Mouse (Mus musculus): ENCODE data around the gene Park7.

Park7 gene

DNA sequence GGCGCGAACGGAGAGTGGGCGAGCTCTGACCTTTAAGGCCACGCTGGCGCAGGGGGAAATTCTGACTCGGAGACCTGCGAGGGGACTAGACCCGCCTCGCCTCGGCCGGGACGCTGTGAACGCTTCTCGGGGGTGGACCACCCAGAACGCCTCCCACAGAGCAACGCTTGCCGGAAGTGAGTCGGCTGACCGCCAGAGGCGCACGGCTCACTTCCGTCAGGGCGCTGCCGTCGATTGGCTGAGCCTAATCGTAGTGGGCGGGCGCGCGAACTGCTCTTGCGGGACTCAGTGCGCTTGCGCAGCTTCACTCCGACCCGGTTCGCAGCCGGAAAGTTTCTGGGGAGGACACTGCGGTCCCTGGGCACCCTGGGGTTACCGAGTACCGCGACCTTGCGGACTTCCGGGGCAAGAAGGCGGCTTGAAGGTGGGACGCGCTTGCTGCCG lies at the start of gene Park7, which contains the start of gene Tnfrsf9:
TSS of gene Park7 (minus strand) at position 148 of the 444 bp plus-strand sequence.
TSS of gene Tnfrsf9 (plus strand) at position 273 of the 444 bp plus-strand sequence.
- peak; percentile 95 to 96 for DNase-seq (ENCODE audit: low spot score in 2 of 2)

DNA sequence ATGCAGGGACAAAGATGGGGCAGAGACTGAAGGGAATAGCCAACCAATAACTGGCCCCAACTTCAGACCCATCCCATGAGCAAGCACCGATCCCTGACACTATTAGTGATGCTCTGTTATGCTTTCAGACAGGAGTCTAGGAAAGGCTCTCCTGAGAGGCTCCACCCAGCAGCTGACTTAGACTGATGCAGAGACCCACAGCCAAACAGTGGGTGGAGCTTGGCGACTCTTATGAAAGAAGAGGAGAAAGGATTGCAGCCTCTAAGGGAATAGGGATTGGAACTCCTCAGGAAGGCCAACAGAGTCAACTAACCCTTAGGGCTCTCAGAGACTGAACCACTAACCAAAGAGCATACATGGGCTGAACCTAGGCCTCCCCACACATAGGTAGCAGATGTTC lies 49.5 kb upstream of the Park7 start:
- DNase-seq (ENCODE audit: low spot score in 2 of 2): no peak

DNA sequence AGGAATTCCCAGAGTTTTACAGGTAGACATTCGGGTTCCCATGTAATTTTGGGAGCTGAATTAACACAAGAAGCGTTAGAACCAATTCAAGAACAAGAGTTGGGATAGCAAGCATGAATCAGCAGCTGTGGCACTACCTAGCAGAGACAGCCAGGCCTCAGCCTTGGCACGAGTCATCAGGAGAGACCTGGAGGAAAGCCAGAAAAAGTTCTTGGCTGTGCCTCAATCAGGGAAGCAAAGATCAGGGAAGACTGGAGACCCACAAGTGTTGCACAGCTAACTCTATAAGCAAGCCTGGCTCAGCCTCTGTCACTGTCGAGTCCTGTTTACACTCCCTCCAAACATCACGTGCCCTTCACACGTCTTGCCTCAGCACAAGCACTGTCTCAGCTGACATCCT lies 48.0 kb upstream of the Park7 start:
- no peak for DNase-seq (ENCODE audit: low spot score in 2 of 2)

DNA sequence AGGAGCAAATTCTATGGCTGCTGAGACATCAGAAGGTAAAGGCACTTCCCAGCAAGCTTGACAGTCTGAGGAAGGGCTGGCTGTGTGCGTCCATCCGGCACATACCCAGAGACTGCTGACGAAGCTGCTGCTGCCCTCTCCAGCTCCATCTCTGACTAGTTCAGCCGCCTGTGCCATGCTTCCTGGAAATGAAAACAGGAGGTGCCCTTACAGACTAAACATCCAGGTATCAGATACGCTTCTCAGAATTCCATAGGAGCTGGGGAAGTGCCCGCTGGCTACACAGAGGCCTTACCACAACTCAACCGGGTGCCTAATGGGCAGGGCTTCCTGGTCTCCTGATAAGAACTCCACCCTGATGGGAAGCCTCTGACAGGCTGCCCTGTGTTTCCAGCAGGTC lies 44.3 kb upstream of the Park7 start:
- no peak for DNase-seq (ENCODE audit: low spot score in 2 of 2)

- DNase-seq (ENCODE audit: low spot score in 2 of 2): no peak
Observed at GRCm38 (mm10) chr4:150957106-150957458, 42.8 kb upstream of the Park7 start.

DNA sequence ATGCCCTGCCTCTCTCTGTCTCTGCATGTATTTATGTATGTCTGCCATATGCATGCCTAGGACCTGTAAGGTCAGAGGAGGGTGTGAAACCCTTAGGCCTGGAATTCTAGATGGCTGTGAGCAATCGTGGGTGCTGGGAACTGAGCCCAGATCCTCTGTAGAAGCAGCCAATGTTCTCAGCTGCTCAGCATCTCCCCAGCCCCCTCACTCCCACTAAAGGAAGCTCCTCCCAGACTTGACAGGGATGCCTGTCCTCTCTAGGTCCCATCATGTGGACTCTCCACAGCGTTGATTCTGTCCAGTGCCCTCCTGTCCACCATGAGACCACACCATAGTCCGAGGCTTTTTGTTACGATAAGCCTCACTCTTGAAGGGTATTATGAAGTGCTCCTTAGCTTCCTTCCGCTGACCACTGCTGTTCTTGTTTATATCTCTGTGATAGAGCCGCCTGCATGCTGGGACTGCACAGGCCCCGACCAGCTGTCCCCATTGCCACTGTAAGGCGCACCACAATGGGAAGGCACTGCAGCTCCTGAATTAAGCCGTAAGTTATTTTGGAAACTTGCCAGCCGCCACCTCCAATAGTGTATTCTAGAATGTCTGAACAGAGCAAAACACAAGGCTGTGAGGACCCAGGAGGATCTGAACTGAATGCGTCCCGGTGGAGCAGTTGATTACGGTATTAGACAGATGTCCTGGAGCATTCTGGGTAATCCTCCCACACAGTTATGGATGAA lies 42.3 kb upstream of the Park7 start:
- DNase-seq (ENCODE audit: low spot score in 2 of 2): no peak

DNA sequence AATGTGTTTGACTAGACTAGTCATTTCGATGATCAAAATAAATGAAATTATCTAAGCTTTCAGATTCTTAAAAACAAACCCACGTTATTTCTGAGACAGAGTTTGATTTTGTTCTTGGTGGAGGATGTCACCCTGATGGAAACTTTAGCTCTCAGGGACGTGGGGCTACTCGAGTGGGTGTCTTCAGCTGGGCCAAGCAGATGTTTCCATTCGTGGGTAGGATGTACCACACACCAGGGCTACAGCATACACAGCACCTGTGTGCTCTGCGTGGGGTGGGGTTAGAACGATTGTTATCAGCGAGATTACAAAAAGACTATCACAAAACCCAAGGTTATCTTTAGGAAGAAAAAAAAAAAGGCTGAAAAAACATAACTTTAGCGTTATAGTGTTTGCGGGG lies 36.7 kb upstream of the Park7 start:
- DNase-seq (ENCODE audit: low spot score in 2 of 2): no peak

DNA sequence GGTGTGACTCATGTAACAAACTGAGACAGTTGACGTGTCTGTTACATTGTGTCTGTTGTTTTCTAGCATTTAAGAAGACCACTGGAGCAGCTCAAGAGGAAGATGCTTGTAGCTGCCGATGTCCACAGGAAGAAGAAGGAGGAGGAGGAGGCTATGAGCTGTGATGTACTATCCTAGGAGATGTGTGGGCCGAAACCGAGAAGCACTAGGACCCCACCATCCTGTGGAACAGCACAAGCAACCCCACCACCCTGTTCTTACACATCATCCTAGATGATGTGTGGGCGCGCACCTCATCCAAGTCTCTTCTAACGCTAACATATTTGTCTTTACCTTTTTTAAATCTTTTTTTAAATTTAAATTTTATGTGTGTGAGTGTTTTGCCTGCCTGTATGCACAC lies 30.5 kb upstream of the Park7 start:
- no peak for DNase-seq (ENCODE audit: low spot score in 2 of 2)

DNA sequence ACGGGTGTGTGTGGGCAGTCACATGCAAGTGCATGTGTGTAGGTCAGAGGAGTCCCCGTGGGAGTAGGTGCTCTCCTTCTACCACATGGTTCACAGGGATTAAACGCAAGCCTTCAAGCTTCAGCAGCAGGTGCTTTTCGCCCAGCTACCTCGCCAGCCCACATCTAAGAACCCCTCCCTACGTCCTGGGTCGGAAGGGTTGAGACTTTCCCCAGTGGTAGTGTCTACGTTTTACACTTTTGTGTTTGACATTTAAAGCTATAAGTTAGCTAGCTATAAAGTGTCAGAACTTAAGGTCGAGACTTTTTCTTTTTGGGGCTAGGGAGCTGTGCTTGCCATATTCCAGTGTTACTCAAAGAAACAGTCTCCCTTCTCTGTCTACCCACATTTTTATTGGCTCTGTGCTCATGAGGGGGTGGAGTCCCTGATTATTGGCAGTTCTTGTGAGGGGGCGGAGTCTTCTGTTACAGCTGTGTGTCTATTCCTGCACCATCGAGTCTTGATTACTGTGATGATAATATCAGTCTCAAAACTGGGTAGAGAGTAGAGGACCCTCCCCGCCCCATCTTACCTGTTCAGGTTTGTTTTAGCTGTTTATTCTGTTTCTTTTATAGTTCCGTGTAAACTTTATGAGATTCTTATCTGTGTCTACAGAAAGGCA lies 25.9 kb upstream of the Park7 start:
- DNase-seq (ENCODE audit: low spot score in 2 of 2): no peak

GRCm38 (mm10) chr4:150938063-150938452 lies 23.8 kb upstream of the Park7 start:
- no peak for DNase-seq (ENCODE audit: low spot score in 2 of 2)

DNA sequence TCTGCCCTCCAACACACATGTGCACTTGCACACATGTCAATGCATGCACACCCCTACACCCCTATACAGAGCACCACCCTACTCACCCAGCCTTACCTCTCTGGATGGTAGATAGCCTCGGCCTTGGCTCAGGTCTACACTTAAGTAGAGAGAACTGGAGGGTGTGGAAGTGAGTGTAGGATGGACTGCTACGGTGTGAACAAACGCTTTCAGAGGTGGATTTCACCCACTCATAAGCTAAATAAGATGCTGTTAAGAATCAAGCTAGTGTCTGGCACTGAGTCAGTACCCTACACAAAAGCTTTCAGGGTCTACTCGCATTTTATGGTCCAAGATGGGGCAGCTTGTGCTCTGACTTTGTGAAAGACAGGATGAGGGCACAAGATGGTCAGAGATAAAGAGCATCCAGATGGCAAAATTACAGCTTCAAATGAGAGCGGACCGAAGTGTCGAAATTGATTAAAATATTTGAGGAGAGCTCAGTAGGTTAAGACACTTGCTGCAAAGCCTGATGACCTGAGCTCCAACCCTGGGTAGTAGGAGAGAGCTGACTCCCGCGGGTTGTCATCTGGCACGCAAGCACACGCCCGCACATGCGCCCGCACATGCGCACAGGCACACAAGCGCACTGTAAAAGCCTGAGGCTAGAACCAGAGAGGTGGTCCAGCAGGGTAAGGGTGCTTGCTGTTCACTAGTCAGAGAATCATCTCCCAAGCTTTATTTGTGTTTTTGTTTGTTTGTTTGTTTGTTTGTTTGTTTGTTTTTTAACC lies 23.2 kb upstream of the Park7 start:
- DNase-seq (ENCODE audit: low spot score in 2 of 2): no peak

DNA sequence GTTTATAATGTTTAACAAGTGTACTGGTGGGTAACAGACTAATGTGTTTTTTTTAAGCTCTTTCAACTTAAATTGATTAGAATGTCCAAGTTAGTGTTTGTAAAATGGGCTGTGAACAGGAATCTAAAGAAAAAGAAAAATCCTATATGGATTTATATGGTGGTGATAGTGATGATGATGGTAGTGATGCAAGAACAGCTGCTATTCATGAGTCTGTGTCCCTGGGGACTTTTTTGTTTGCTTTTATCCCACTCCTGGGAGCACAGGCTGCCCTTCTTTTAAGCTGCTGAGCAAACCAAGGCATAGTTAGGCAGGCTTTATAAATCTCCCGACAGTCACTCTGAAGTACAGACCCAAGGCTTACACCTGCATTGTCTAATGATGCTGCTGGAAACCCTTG lies 19.3 kb upstream of the Park7 start:
- no peak for DNase-seq (ENCODE audit: low spot score in 2 of 2)

DNA sequence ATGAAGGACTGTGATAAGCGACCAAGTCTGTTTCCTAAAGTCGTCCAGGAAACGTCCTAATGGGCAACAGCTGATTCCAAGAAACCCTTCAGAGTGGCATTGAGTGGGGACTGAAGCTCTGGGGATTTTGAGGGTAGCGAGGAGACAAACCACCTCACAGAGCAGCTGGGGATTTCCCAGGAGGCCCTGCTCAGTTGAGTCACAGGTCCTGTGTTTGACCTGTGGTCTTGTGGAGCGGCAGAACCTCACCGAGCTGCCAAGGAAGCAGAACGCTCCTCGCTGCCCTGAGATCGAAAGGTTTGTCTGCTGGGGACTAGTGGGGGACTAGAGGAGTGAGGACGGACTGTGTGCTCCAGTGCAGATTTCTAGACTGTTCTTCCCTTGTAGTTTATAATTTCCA lies 13.6 kb upstream of the Park7 start:
- no peak for DNase-seq (ENCODE audit: low spot score in 2 of 2)

DNA sequence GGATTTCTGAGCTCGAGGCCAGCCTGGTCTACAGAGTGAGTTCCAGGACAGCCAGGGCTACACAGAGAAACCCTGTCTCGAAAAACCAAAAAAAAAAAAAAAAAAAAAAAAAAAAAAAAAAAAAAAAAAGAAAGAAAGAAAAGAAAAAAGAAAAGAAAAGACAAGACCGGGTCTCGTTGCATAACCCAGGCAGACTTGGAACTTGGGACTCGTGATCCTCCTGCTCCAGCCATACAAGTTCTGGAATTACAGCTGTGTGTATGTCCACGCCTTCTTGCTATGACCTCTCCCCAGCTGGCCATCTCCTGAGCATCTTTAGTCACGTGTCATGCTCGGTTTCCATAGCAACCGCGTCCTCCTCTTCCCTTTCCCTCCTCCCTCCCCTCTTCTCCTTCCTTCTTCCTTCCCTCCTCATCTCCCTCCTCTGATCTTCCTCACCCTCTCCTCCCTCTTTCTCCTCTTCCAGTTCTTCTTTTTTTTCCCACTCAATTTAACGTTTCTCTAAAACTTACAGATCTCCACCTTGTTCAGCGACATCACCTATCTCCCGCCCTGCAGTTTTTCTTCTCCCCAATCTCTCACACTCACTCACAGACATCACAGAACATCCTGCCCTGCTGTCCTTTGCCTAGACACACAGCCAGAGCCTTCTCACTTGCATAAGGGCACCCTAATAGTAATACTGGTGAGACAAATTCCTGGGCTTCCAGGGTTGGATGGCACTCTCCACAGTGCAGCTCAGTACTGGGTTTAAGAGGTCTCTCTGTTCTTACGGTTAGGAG lies 12.9 kb upstream of the Park7 start:
- no peak for DNase-seq (ENCODE audit: low spot score in 2 of 2)

DNA sequence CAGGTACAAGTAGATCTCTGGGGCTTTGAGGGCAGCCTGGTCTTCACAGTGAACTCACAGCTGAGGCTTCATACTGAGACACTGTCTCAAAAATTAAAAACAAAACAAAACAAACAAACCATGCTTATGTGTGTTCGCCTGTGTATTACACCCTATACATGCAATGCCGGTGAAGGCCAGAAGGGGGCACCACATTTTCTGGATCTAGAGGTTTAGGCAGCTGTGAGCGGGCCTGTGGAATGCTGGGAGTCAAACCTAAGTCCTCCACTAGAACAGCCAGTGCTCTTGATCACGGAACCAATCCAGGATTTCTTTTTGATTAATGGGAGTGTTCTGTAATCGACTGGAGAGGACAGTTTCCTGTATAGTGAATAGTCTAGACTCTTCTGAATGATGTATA lies 11.7 kb upstream of the Park7 start:
- DNase-seq (ENCODE audit: low spot score in 2 of 2): no peak

- DNase-seq (ENCODE audit: low spot score in 2 of 2): no peak
Observed at GRCm38 (mm10) chr4:150924936-150925335, 10.7 kb upstream of the Park7 start.

- no peak for DNase-seq (ENCODE audit: low spot score in 2 of 2)
Observed at GRCm38 (mm10) chr4:150924308-150924707, 10.1 kb upstream of the Park7 start.

- DNase-seq (ENCODE audit: low spot score in 2 of 2): no peak
Observed at GRCm38 (mm10) chr4:150921206-150921605, 7.0 kb upstream of the Park7 start.

DNA sequence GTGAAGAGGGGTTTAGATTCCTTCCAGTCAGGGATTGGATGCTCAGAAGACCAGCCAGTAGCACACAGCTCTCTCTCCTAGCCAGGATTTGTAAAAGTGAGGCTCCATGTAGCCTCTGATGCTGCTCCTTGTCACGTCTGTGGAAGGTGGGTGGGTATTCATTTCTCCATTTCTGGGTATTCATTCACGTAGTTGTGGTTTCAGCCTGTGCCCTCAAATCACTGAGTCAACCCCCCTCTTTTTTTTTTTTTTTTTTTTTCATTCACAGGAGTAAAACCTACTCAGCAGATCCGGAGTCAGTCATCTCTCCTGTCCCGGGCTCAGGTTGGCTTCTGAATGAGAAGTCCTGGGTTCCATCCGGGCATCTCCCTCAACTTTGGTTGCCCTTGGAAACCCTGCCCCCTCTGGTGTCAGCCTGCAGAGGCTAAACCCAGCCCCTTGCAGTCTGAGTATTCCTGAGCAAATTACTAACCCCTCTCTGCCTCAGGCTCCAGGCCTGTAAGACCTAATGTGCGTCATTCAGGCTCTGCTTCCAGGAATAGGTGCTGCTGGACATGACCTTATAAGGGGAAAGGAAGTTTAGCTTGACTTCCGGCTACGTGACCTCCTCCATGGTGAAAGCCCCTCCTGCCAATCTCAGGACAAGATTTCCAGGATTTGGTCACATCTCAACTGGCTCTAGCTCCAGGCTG lies 3.2 kb upstream of the Park7 start:
- no peak for DNase-seq (ENCODE audit: low spot score in 2 of 2)

DNA sequence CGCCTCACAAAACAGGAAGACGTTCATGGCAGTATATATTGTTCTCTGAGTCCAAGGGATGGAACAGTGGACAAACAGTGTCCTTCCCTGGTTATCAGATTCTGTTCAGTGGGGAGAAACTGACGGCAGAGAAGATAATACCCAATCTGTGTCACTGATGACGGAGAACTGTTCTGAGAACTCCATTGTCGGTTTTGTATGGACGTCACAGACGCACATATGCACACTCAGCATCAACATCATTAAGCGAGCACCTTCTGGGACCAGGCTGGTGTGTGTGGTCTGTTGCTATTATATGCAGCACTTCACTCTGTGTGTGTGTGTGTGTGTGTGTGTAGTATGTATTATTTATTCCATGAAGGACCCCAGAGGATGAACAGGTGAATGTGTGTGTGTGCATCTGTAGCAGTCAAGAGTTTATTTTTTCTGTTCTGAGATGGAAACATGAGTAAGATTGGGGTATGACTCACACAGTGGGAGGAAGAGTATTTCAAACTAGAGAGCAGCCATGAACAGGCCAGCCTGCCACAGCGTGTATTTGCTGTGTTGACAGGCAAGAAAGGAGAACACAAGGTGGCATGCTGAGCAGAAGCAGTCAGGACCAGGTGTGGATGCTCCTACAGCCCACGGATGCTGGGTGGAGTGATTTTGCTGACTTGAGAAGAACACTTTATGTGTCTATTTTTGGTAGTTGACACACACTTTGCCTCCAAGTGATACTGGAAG lies 1.1 kb upstream of the Park7 start:
- DNase-seq (ENCODE audit: low spot score in 2 of 2): no peak

DNA sequence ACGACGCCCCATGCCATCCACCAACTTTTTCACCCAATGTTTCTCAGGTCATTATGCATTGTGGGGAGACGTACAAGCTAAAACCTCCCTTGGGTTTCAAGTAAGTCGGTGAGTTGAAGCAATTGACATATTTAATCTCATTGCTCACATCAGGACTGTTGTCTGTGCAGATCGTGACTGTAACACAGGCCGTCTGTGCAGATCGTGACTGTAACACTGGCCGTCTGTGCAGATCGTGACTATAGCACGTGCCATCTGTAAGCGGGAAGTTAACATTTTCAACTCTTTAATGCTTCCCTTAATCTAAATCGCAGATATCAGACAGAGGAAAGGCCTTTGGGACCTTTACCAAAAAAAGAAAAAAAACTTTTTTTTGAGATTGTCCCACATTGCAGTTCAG lies 494 bp downstream of the Park7 start:
- DNase-seq (ENCODE audit: low spot score in 2 of 2): no peak
